Comparison of ENCODE assay signal across 10 mouse cellular contexts in genomic region chr9:95328261-95329052, GRCm38 (mm10).
A peak's percentile ranks its signal among the peaks of the same experiment; 100 is the strongest.
DNase-seq lines count a peak whose midpoint lies in the region; ATAC-seq and TF ChIP-seq lines count a peak whose summit lies in the region.
"Had no signal": no experiment of that assay in that cellular context is flagged by ENCODE, and none has a peak within 500 bp of the region (broad histone marks: within the 10 kb centered on the region; RNA-seq: fewer than 3 reads in every experiment).

No protein-coding gene starts in this region.

- H3K27me3 ChIP-seq in heart, embryonic 10.5 days (ENCODE audit: insufficient read depth, poor library complexity, severe bottlenecking), result no peaks in the 10 kb centered on the region
- H3K27me3 ChIP-seq in liver, postnatal 0 days (ENCODE audit: insufficient read depth, low read length), result no peaks in the 10 kb centered on the region
- H3K27me3 ChIP-seq in hindbrain, embryonic 13.5 days, result no peaks in the 10 kb centered on the region

- H3K4me3 ChIP-seq in heart, embryonic 10.5 days, result no peak overlapping the region; the same call in 1 of the 2 replicates
- H3K4me3 ChIP-seq in liver, postnatal 0 days (ENCODE audit: low read depth, low read length), result no peak overlapping the region
- H3K4me3 ChIP-seq in hindbrain, embryonic 13.5 days, result no peak overlapping the region

- 0 out of 2 replicates have a peak overlapping the region, but pooled peaks have one; percentile 52 for H3K27ac ChIP-seq in heart, embryonic 10.5 days
- no peak overlapping the region for H3K27ac ChIP-seq in liver, postnatal 0 days (ENCODE audit: low read depth)
- no peak overlapping the region for H3K27ac ChIP-seq in hindbrain, embryonic 13.5 days

- peaks cover 12% of the 10 kb centered on the region for H3K4me1 ChIP-seq in heart, embryonic 10.5 days
- no peaks in the 10 kb centered on the region for H3K4me1 ChIP-seq in liver, postnatal 0 days (ENCODE audit: insufficient read depth)
- peaks cover 4% of the 10 kb centered on the region for H3K4me1 ChIP-seq in hindbrain, embryonic 13.5 days (replicated peaks)

- no peak for DNase-seq in heart, embryonic 10.5 days (ENCODE audit: low spot score)
- DNase-seq in heart, postnatal 14 days, result no peak
- DNase-seq in liver, result peak; percentile 5
- no peak for DNase-seq in liver, postnatal 0 days
- peak; percentile 81 for DNase-seq in induced T-regulatory cell, adult 2 months (ENCODE audit: low read depth)
- DNase-seq in thymus, postnatal 14 days, result peak; percentile 51
- DNase-seq in urinary bladder, postnatal 36 days (ENCODE audit: low spot score in 2 of 2), result no peak
- DNase-seq: kidney, adult 11 months had no signal

- ATAC-seq in liver, postnatal 0 days, result no peak
- ATAC-seq in hindbrain, embryonic 13.5 days (ENCODE audit: low FRiP score), result no peak

- no peak for TF ChIP-seq EP300 in liver, postnatal 0 days (IDR thresholded peaks at IDR 0.05; ENCODE audit: low read depth)

- no peak overlapping the region for H3K9ac ChIP-seq in liver, postnatal 0 days (replicated peaks)
- no peak overlapping the region for H3K9ac ChIP-seq in hindbrain, embryonic 13.5 days

- no peaks in the 10 kb centered on the region for H3K36me3 ChIP-seq in heart, embryonic 10.5 days
- H3K36me3 ChIP-seq in liver, postnatal 0 days (replicated peaks; ENCODE audit: insufficient read depth, low read length), result no peaks in the 10 kb centered on the region
- no peaks in the 10 kb centered on the region for H3K36me3 ChIP-seq in hindbrain, embryonic 13.5 days
- H3K36me3 ChIP-seq: G1E had no signal

- TF ChIP-seq CTCF in liver, postnatal 0 days (IDR thresholded peaks at IDR 0.05; ENCODE audit: low read depth), result no peak

- 50% methylated on average over 12 of the region's 15 CpGs for WGBS in heart, embryonic 10.5 days
- WGBS in liver, postnatal 0 days (ENCODE audit: insufficient replicate concordance), result 46% methylated on average over 11 of the region's 15 CpGs
- WGBS in hindbrain, embryonic 13.5 days, result 82% methylated on average over 12 of the region's 15 CpGs

- H3K4me2 ChIP-seq in liver, postnatal 0 days (ENCODE audit: low read depth, low read length), result no peak overlapping the region
- no peak overlapping the region for H3K4me2 ChIP-seq in hindbrain, embryonic 13.5 days

- intact Hi-C loops in heart, postnatal 14 days (cut with DNase I), result no loop called here

- H3K9me3 ChIP-seq in heart, embryonic 10.5 days, result no peaks in the 10 kb centered on the region
- no peaks in the 10 kb centered on the region for H3K9me3 ChIP-seq in liver, postnatal 0 days (ENCODE audit: low read length)
- no peaks in the 10 kb centered on the region for H3K9me3 ChIP-seq in hindbrain, embryonic 13.5 days

Comparison
In these comparisons a context has a peak if more than half of its experiments do, and no peak if none do; other contexts are left out.
1. DNase-seq: peak in liver (single experiment), induced T-regulatory cell, adult 2 months (single experiment) and thymus, postnatal 14 days (single experiment); none in heart, embryonic 10.5 days (single experiment), heart, postnatal 14 days (0 of 2), liver, postnatal 0 days (single experiment) and urinary bladder, postnatal 36 days (0 of 2).